Comparison of ENCODE assay signal across 8 mouse cellular contexts in genomic region chr15:59203850-59204625, GRCm38 (mm10).
A peak's percentile ranks its signal among the peaks of the same experiment; 100 is the strongest.
DNase-seq lines count a peak whose midpoint lies in the region; ATAC-seq and TF ChIP-seq lines count a peak whose summit lies in the region.

No protein-coding gene starts in this region.

- H3K4me2 ChIP-seq in lung, embryonic 14.5 days: no peak overlapping the region

- H3K4me3 ChIP-seq in gastrocnemius, adult 2 months: no peak overlapping the region
- H3K4me3 ChIP-seq in lung, embryonic 14.5 days (ENCODE audit: low read depth, low read length): no peak overlapping the region

- no peaks in the 10 kb centered on the region for H3K27me3 ChIP-seq in lung, embryonic 14.5 days (ENCODE audit: insufficient read depth, low read length)

- H3K27ac ChIP-seq in gastrocnemius, adult 2 months: no peak overlapping the region
- H3K27ac ChIP-seq in lung, embryonic 14.5 days (ENCODE audit: low read depth): peak overlapping the region; percentile 33; the same call in 1 of the 2 replicates

- peak; percentile 44 for DNase-seq in gastrocnemius, adult 2 months
- DNase-seq in gastrocnemius, postnatal 36 days: no peak
- DNase-seq in 416B (ENCODE audit: low read depth) (peak; percentile 73), adipocyte (ENCODE audit: low spot score) (peak; percentile 31)
- DNase-seq in heart, postnatal 14 days: peak; percentile 60 to 71
- peak; percentile 83 for DNase-seq in lung, embryonic 14.5 days
- DNase-seq in thymus, postnatal 14 days: peak; percentile 57
- no peak for DNase-seq in cerebellum, adult 11 months

- WGBS in lung, embryonic 14.5 days: 52% methylated on average over 17 of the region's 17 CpGs

- no peaks in the 10 kb centered on the region for H3K36me3 ChIP-seq in lung, embryonic 14.5 days (ENCODE audit: insufficient read depth)

- H3K9ac ChIP-seq in lung, embryonic 14.5 days: no peak overlapping the region

- intact Hi-C loops in gastrocnemius, adult 2 months (cut with DNase I): loop anchor here (2.0 kb wide), 1 partner anchor 229 kb away; no protein-coding TSS in a partner anchor
- intact Hi-C loops in gastrocnemius, postnatal 36 days (cut with DNase I): loop anchor here (5.0 kb wide), 2 partner anchors 88 to 232 kb away; no protein-coding TSS in a partner anchor
- intact Hi-C loops in heart, postnatal 14 days (cut with DNase I): loop anchor here (1.0 to 2.0 kb wide), 4 partner anchors 87 to 230 kb away; no protein-coding TSS in a partner anchor

- peak; percentile 60 for TF ChIP-seq CTCF in gastrocnemius, adult 2 months (IDR thresholded peaks at IDR 0.05)
- TF ChIP-seq CTCF in lung, embryonic 14.5 days (IDR thresholded peaks at IDR 0.05; ENCODE audit: low read depth): peak; percentile 63

- no peaks in the 10 kb centered on the region for H3K9me3 ChIP-seq in lung, embryonic 14.5 days (ENCODE audit: low read depth, low read length)

- ATAC-seq in lung, embryonic 14.5 days (ENCODE audit: insufficient read depth): peak; percentile 13; the same call in 1 of the 2 replicates

- H3K4me1 ChIP-seq in lung, embryonic 14.5 days (ENCODE audit: insufficient read depth): peaks cover 20% of the 10 kb centered on the region

Comparison
In these comparisons a context has a peak if more than half of its experiments do, and no peak if none do; other contexts are left out.
1. DNase-seq: peak in gastrocnemius, adult 2 months (single experiment), 416B (single experiment), adipocyte (single experiment), heart, postnatal 14 days (2 of 2), lung, embryonic 14.5 days (single experiment) and thymus, postnatal 14 days (single experiment); none in gastrocnemius, postnatal 36 days (0 of 2) and cerebellum, adult 11 months (single experiment).